Mouse (Mus musculus): ENCODE measurements around the gene Scp2. TPM values are rescaled to one million over a fixed set of nuclear protein-coding genes. Genes with fewer than 3 reads are reported as not detected.

Scp2 gene
- polyA plus RNA-seq, 1 experiment from 2014 or later = 363 TPM

DNA sequence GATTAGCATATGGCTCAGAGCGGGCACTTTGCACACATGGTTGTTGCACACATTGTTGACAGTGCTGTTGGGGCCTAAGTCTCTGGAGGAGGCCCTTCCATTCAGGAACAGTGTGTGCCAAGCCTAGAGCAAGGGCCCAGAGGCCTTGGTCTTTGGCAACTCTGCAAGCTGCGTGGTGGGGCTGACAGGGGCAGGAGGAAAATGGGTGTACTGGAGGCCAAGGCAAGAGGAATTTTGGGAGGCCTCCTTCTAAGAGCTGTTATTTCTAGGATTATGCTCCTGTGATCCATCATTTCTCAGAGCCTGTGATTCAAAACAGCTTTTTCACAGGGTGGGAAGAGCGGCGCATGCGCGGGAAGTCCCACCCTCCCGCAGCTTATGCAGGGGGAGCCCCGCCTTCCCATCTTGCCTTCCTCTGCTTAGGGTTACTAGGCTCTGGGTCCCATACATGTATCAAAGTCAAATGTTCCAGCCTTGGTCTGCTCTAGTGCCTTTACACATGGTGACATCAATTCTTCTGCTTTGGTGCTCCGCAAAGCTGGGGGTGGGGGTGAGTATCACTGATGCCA lies 148.3 kb downstream of the Scp2 start:
- Histone ChIP-seq H3K4me2 (ENCODE audit: low read length) (no peak overlapping the region), H3K27me3 (ENCODE audit: insufficient read depth, low read length) (no peaks in the 10 kb centered on the region), H3K4me3 (replicated peaks; ENCODE audit: low read depth, low read length) (no peak overlapping the region), H3K4me1 (replicated peaks; ENCODE audit: insufficient read depth, low read length) (0 out of 2 replicates have a peak, but pooled peaks cover 8% of the 10 kb centered on the region), H3K9ac (ENCODE audit: low read depth, low read length) (no peak overlapping the region), H3K36me3 (ENCODE audit: insufficient read depth, low read length) (no peaks in the 10 kb centered on the region), H3K9me3 (replicated peaks; ENCODE audit: low read length) (no peaks in the 10 kb centered on the region), H3K27ac (no peak overlapping the region)
- no peak for DNase-seq (ENCODE audit: low spot score)
- no peak for TF ChIP-seq CTCF (IDR thresholded peaks at IDR 0.05; ENCODE audit: low read depth)
- ATAC-seq (replicated peaks; ENCODE audit: low FRiP score, low read depth) = no peak
- 95% methylated on average over 9 of the region's 9 CpGs for WGBS

DNA sequence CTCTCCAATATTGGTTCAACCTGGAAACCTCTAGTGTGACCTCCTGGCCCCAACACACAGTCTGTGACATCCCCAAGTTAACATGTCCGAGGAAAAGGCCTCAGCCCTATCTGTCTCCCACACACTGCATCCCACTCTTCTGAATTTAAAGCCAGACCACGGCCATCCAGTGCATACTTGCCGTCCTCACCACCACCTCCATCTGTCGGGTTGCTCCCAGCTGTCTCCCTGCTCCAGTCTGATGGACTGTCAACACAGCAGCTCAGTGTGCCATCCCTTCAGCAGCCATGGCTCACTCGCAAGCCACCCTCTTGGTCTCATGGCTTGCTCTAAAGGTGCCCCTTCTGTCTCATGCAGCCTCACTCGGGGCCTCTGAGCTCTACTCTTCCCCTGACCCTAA lies 149.1 kb downstream of the Scp2 start:
- no peaks in the 10 kb centered on the region for H3K9me3 ChIP-seq (replicated peaks; ENCODE audit: low read length)
- no peak for ATAC-seq (replicated peaks; ENCODE audit: low FRiP score, low read depth)
- H3K4me2 ChIP-seq (ENCODE audit: low read length) = no peak overlapping the region
- H3K4me1 ChIP-seq (replicated peaks; ENCODE audit: insufficient read depth, low read length) = 0 out of 2 replicates have a peak, but pooled peaks cover 8% of the 10 kb centered on the region
- 76% methylated on average over 6 of the region's 6 CpGs for WGBS
- no peak for TF ChIP-seq CTCF (IDR thresholded peaks at IDR 0.05; ENCODE audit: low read depth)
- no peaks in the 10 kb centered on the region for H3K27me3 ChIP-seq (ENCODE audit: insufficient read depth, low read length)
- H3K4me3 ChIP-seq (replicated peaks; ENCODE audit: low read depth, low read length) = no peak overlapping the region
- H3K9ac ChIP-seq (ENCODE audit: low read depth, low read length) = no peak overlapping the region
- H3K27ac ChIP-seq = no peak overlapping the region
- DNase-seq (ENCODE audit: low spot score) = no peak
- no peaks in the 10 kb centered on the region for H3K36me3 ChIP-seq (ENCODE audit: insufficient read depth, low read length)

DNA sequence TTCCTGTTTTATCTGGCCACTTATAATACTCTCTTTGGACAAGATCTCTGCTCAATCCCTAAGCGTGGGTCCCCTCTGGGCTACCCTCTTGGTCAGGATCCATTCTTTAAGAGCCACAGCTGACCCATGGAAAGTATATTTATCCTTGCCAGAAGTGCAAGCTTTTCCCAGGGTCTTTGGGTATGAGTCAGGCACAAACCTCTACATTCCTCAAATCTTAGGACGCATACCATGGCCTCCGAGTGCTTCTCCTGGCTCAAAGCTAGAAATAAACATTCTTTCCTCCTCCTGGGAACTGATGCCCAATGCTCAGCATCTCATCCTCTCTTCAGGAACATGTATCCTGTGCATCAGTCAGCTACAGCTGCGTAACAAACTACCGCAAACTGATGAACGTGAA lies 149.8 kb downstream of the Scp2 start:
- no peak overlapping the region for H3K4me2 ChIP-seq (ENCODE audit: low read length)
- TF ChIP-seq CTCF (IDR thresholded peaks at IDR 0.05; ENCODE audit: low read depth) = no peak
- no peaks in the 10 kb centered on the region for H3K9me3 ChIP-seq (replicated peaks; ENCODE audit: low read length)
- DNase-seq (ENCODE audit: low spot score) = no peak
- no peak overlapping the region for H3K9ac ChIP-seq (ENCODE audit: low read depth, low read length)
- 90% methylated on average over 6 of the region's 6 CpGs for WGBS
- H3K4me1 ChIP-seq (replicated peaks; ENCODE audit: insufficient read depth, low read length) = 0 out of 2 replicates have a peak, but pooled peaks cover 8% of the 10 kb centered on the region
- no peak overlapping the region for H3K4me3 ChIP-seq (replicated peaks; ENCODE audit: low read depth, low read length)
- no peak overlapping the region for H3K27ac ChIP-seq
- no peak for ATAC-seq (replicated peaks; ENCODE audit: low FRiP score, low read depth)
- no peaks in the 10 kb centered on the region for H3K36me3 ChIP-seq (ENCODE audit: insufficient read depth, low read length)
- H3K27me3 ChIP-seq (ENCODE audit: insufficient read depth, low read length) = no peaks in the 10 kb centered on the region

Small RNAs within 50 kb of the gene (microRNA-seq; reads per million reads assigned to microRNA genes)
- gene Mir6397 = not detected

Other genes with a start within 250 kb of the Scp2 start
- gene Cpt2, start 221.4 kb downstream of the Scp2 start, polyA plus RNA-seq (2015; fragmentation: Nextera tagmentation; extraction: Ambion mirVana) = 82.8 and 94.0 TPM in 2 replicates
- 0.05 TPM in 1 of 2 replicates, not detected in the other for gene Slc1a7, start 176.7 kb downstream of the Scp2 start, polyA plus RNA-seq (2015; fragmentation: Nextera tagmentation; extraction: Ambion mirVana)
- gene Podn, start 48.6 kb downstream of the Scp2 start, polyA plus RNA-seq (2015; fragmentation: Nextera tagmentation; extraction: Ambion mirVana) = 1.2 and 1.4 TPM in 2 replicates
- gene Echdc2, start 20.4 kb upstream of the Scp2 start, polyA plus RNA-seq (2015; fragmentation: Nextera tagmentation; extraction: Ambion mirVana) = 41.6 and 44.6 TPM in 2 replicates
- gene Zyg11a, start 73.0 kb upstream of the Scp2 start, polyA plus RNA-seq (2015; fragmentation: Nextera tagmentation; extraction: Ambion mirVana) = 0.05 TPM in 1 of 2 replicates, not detected in the other
- 7.4 and 7.5 TPM in 2 replicates for gene Zyg11b, start 156.1 kb upstream of the Scp2 start, polyA plus RNA-seq (2015; fragmentation: Nextera tagmentation; extraction: Ambion mirVana)
- 66.6 and 66.8 TPM in 2 replicates for gene Coa7, start 183.1 kb upstream of the Scp2 start, polyA plus RNA-seq (2015; fragmentation: Nextera tagmentation; extraction: Ambion mirVana)
- gene Shisal2a, start 238.4 kb upstream of the Scp2 start, polyA plus RNA-seq (2015; fragmentation: Nextera tagmentation; extraction: Ambion mirVana) = 0.66 and 0.70 TPM in 2 replicates

Data from kidney, postnatal 0 days (tissue).